Comparison of ENCODE assay signal across 25 mouse cellular contexts in the genomic region with DNA sequence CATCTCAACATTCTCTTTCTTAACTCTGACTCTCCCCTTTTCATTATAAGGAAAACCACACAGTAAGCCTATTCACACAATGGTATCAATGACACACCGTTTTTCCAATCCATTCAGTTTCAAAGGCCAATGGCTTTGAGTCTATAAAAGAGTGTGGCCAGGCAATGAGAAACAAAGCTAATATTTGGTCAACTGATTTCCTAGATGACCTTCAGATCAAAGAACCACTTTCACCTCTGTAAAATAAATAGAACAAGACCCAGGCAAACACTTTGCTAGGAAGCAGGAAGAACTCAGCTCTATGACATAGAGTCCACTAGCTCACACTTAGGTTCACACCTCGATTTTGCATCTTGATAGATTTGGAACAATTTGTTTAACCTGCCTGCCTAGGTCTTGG. TPM values are rescaled to one million over a fixed set of nuclear protein-coding genes. Genes with fewer than 3 reads are reported as not detected.
DNase-seq lines count a peak whose midpoint lies in the region; ATAC-seq and TF ChIP-seq lines count a peak whose summit lies in the region.
"Had no signal": no experiment of that assay in that cellular context is flagged by ENCODE, and none has a peak within 500 bp of the region (broad histone marks: within the 10 kb centered on the region; RNA-seq: fewer than 3 reads in every experiment).

No protein-coding gene starts in this region.

- ATAC-seq in liver, postnatal 0 days, result peak; percentile 74
- peak; percentile 79 for ATAC-seq in stomach, postnatal 0 days (ENCODE audit: low FRiP score, low TSS enrichment)
- ATAC-seq: forebrain, embryonic 14.5 days; forebrain, embryonic 16.5 days had no signal

- H3K36me3 ChIP-seq in liver, postnatal 0 days (replicated peaks; ENCODE audit: insufficient read depth, low read length), result no peaks in the 10 kb centered on the region
- no peaks in the 10 kb centered on the region for H3K36me3 ChIP-seq in stomach, postnatal 0 days (ENCODE audit: control insufficient read depth, insufficient read depth, low read length)
- H3K36me3 ChIP-seq: embryonic facial prominence, embryonic 13.5 days; embryonic facial prominence, embryonic 15.5 days; forebrain, embryonic 10.5 days; forebrain, embryonic 12.5 days had no signal

- no peak overlapping the region for H3K4me3 ChIP-seq in liver, postnatal 0 days (ENCODE audit: low read depth, low read length)
- H3K4me3 ChIP-seq in stomach, postnatal 0 days (ENCODE audit: low read depth, low read length), result no peak overlapping the region
- H3K4me3 ChIP-seq: embryonic facial prominence, embryonic 13.5 days; embryonic facial prominence, embryonic 15.5 days; erythroblast, embryonic 14.5 days; forebrain, embryonic 10.5 days; forebrain, embryonic 12.5 days had no signal

- peaks cover 5% of the 10 kb centered on the region; the same call in 1 of the 2 replicates for H3K4me1 ChIP-seq in liver, postnatal 0 days (ENCODE audit: insufficient read depth)
- no peaks in the 10 kb centered on the region for H3K4me1 ChIP-seq in stomach, postnatal 0 days (replicated peaks; ENCODE audit: control insufficient read depth, insufficient read depth)
- H3K4me1 ChIP-seq: embryonic facial prominence, embryonic 13.5 days had no signal

- DNase-seq in heart, adult 11 months, result peak; percentile 14
- DNase-seq in heart, postnatal 36 days, result no peak
- DNase-seq in liver, postnatal 0 days, result no peak
- no peak for DNase-seq in liver
- no peak for DNase-seq in stomach, postnatal 0 days (ENCODE audit: low spot score)
- no peak for DNase-seq in spleen, adult 12 weeks (ENCODE audit: low spot score)
- DNase-seq: adrenal gland, adult 2 months; adrenal gland, postnatal 10 days; adrenal gland, postnatal 25 days; B cell, adult 2 months; cerebellum, adult 11 months; cerebellum, adult 18-20 months; cerebellum, adult 8-10 months; cerebellum, adult 9-11 months; cerebellum, postnatal 14 days; cerebellum, postnatal 36 days; embryo, embryonic 11 days had no signal

- intact Hi-C loops in heart, postnatal 36 days (cut with DNase I), result no loop called here

- H3K27me3 ChIP-seq in liver, postnatal 0 days (ENCODE audit: insufficient read depth, low read length), result peaks cover 67% of the 10 kb centered on the region
- peaks cover 4% of the 10 kb centered on the region; the same call in 1 of the 2 replicates for H3K27me3 ChIP-seq in stomach, postnatal 0 days (ENCODE audit: control insufficient read depth, insufficient read depth, low read length)

- no peaks in the 10 kb centered on the region; the same call in 1 of the 2 replicates for H3K9me3 ChIP-seq in liver, postnatal 0 days (ENCODE audit: low read length)
- H3K9me3 ChIP-seq in stomach, postnatal 0 days (ENCODE audit: control insufficient read depth, low read length), result no peaks in the 10 kb centered on the region
- H3K9me3 ChIP-seq: embryonic facial prominence, embryonic 13.5 days; embryonic facial prominence, embryonic 15.5 days; forebrain, embryonic 10.5 days; forebrain, embryonic 12.5 days had no signal

- H3K9ac ChIP-seq in liver, postnatal 0 days (replicated peaks), result no peak overlapping the region
- no peak overlapping the region for H3K9ac ChIP-seq in stomach, postnatal 0 days (ENCODE audit: low read length)
- H3K9ac ChIP-seq: embryonic facial prominence, embryonic 13.5 days; embryonic facial prominence, embryonic 15.5 days; forebrain, embryonic 12.5 days had no signal

- H3K4me2 ChIP-seq in liver, postnatal 0 days (ENCODE audit: low read depth, low read length), result no peak overlapping the region
- no peak overlapping the region for H3K4me2 ChIP-seq in stomach, postnatal 0 days (replicated peaks; ENCODE audit: low read depth)
- H3K4me2 ChIP-seq: embryonic facial prominence, embryonic 13.5 days; embryonic facial prominence, embryonic 15.5 days; forebrain, embryonic 12.5 days had no signal

- H3K27ac ChIP-seq in liver, postnatal 0 days (ENCODE audit: low read depth), result no peak overlapping the region
- no peak overlapping the region for H3K27ac ChIP-seq in stomach, postnatal 0 days (replicated peaks)
- H3K27ac ChIP-seq: embryonic facial prominence, embryonic 13.5 days; embryonic facial prominence, embryonic 15.5 days; forebrain, embryonic 10.5 days; forebrain, embryonic 12.5 days had no signal

- TF ChIP-seq EP300 in liver, postnatal 0 days (IDR thresholded peaks at IDR 0.05; ENCODE audit: low read depth), result no peak
- TF ChIP-seq EP300 in stomach, postnatal 0 days (optimal IDR thresholded peaks at IDR 0.05), result no peak

- TF ChIP-seq CTCF in liver, postnatal 0 days (IDR thresholded peaks at IDR 0.05; ENCODE audit: low read depth), result no peak
- TF ChIP-seq CTCF in stomach, postnatal 0 days (IDR thresholded peaks at IDR 0.05; ENCODE audit: low read depth), result no peak

- 40% methylated on average over 2 of the region's 2 CpGs for WGBS in liver, postnatal 0 days (ENCODE audit: insufficient replicate concordance)
- 41% methylated on average over 2 of the region's 2 CpGs for WGBS in stomach, postnatal 0 days

RNA-seq across cellular contexts. Expression of gene Nkx2-3, which starts 30.9 kb away (rescaled TPM):
- total RNA-seq in heart, postnatal 36 days (2021), result not detected
- 0.05 and 0.13 TPM in 2 replicates for polyA plus RNA-seq in liver, postnatal 0 days (2015; fragmentation: Nextera tagmentation; extraction: Ambion mirVana)
- polyA plus RNA-seq in stomach, postnatal 0 days (2015; fragmentation: Nextera tagmentation; extraction: Ambion mirVana), result 5.4 and 5.7 TPM in 2 replicates
- total RNA-seq: adrenal gland, adult 2 months; adrenal gland, postnatal 25 days; MEL had no signal
- polyA plus RNA-seq: adrenal gland, adult 2 months; erythroblast, embryonic 14.5 days had no signal

RNA-seq across cellular contexts. Expression of gene Got1, which starts 56.8 kb away (rescaled TPM):
- 1,000 to 10,000 TPM in 1 of 2 experiments, 100 to 1,000 TPM in 1; 980 to 1,055 TPM for total RNA-seq in heart, postnatal 36 days (2021)
- polyA plus RNA-seq in liver, postnatal 0 days (2015; fragmentation: Nextera tagmentation; extraction: Ambion mirVana), result 127 and 137 TPM in 2 replicates
- 49.3 and 51.1 TPM in 2 replicates for polyA plus RNA-seq in stomach, postnatal 0 days (2015; fragmentation: Nextera tagmentation; extraction: Ambion mirVana)
